Mouse (Mus musculus): ENCODE measurements around the gene Gipc1.

The Gipc1 gene

GRCm38 (mm10) chr8:83649699-83650098 is 2.8 kb upstream of the Gipc1 start:
- no peak for DNase-seq

- DNase-seq: no peak
Observed at GRCm38 (mm10) chr8:83652744-83653661, 526 bp downstream of the Gipc1 start.

- DNase-seq: no peak
Observed at GRCm38 (mm10) chr8:83653662-83654017, 1.2 kb downstream of the Gipc1 start.

- DNase-seq: no peak
Observed at GRCm38 (mm10) chr8:83654725-83655124, 2.2 kb downstream of the Gipc1 start.

- no peak for DNase-seq
Observed at GRCm38 (mm10) chr8:83656043-83656442, 3.6 kb downstream of the Gipc1 start.

GRCm38 (mm10) chr8:83656484-83657246 is 4.2 kb downstream of the Gipc1 start:
- no peak for DNase-seq

- no peak for DNase-seq
Observed at GRCm38 (mm10) chr8:83660545-83660944, 8.1 kb downstream of the Gipc1 start.

- DNase-seq: no peak
Observed at GRCm38 (mm10) chr8:83660995-83661680, 8.7 kb downstream of the Gipc1 start.

- DNase-seq: peak; percentile 92
Observed at GRCm38 (mm10) chr8:83662421-83662826, 9.9 kb downstream of the Gipc1 start.

GRCm38 (mm10) chr8:83664096-83664495 is 11.6 kb downstream of the Gipc1 start:
- no peak for DNase-seq

GRCm38 (mm10) chr8:83664931-83665625 is 12.6 kb downstream of the Gipc1 start:
- no peak for DNase-seq

GRCm38 (mm10) chr8:83665969-83666865 is 13.7 kb downstream of the Gipc1 start, which contains the start of gene Ptger1:
Gene Ptger1 (plus strand): TSS chr8:83666678.
- no peak for DNase-seq

- DNase-seq: no peak
Observed at GRCm38 (mm10) chr8:83666866-83667234, 14.4 kb downstream of the Gipc1 start.

GRCm38 (mm10) chr8:83667526-83667925 is 15.0 kb downstream of the Gipc1 start:
- DNase-seq: no peak

GRCm38 (mm10) chr8:83668010-83668916 is 15.8 kb downstream of the Gipc1 start:
- peak; percentile 85 for DNase-seq

GRCm38 (mm10) chr8:83669013-83669412 is 16.5 kb downstream of the Gipc1 start:
- no peak for DNase-seq

- DNase-seq: no peak
Observed at GRCm38 (mm10) chr8:83672936-83673335, 20.5 kb downstream of the Gipc1 start.

- no peak for DNase-seq
Observed at GRCm38 (mm10) chr8:83674497-83674896, 22.0 kb downstream of the Gipc1 start.

- DNase-seq: no peak
Observed at GRCm38 (mm10) chr8:83679866-83680265, 27.4 kb downstream of the Gipc1 start.

GRCm38 (mm10) chr8:83680603-83681002 is 28.1 kb downstream of the Gipc1 start:
- DNase-seq: no peak

- no peak for DNase-seq
Observed at GRCm38 (mm10) chr8:83681099-83681498, 28.6 kb downstream of the Gipc1 start.
